Mouse (Mus musculus) right cerebral cortex, adult 2 months (tissue): ENCODE results near the gene Bend5.

Experiments
- DNase-seq, 2 experiments: peaks; one replicate each; pipeline ENCODE4 v3.0.0; 2021 to 2022; ENCODE audit warnings: low spot score in 2 of 2

Bend5 gene

GRCm38 (mm10) chr4:111486187-111486586 is 71.4 kb downstream of the Bend5 start:
- DNase-seq, result no peak

- DNase-seq, result no peak
These were observed 72.5 kb downstream of the Bend5 start for GRCm38 (mm10) chr4:111487233-111487843.

GRCm38 (mm10) chr4:111493750-111494404 is 79.1 kb downstream of the Bend5 start:
- no peak for DNase-seq

- DNase-seq, result peak; percentile 86 to 89
These were observed 81.1 kb downstream of the Bend5 start for GRCm38 (mm10) chr4:111495949-111496348.

- peak; percentile 83 to 85 for DNase-seq
These were observed 83.9 kb downstream of the Bend5 start for GRCm38 (mm10) chr4:111498751-111499150.

GRCm38 (mm10) chr4:111501441-111501840 is 86.6 kb downstream of the Bend5 start:
- no peak for DNase-seq

GRCm38 (mm10) chr4:111502965-111503727 is 88.3 kb downstream of the Bend5 start:
- no peak for DNase-seq

- no peak for DNase-seq
These were observed 90.1 kb downstream of the Bend5 start for GRCm38 (mm10) chr4:111504952-111505351.
